Mouse (Mus musculus): ENCODE measurements around the gene Ap1m2.
"Not testable (repeated sequence)": the region's sequence is repeated elsewhere in the genome, so short reads cannot be mapped to it uniquely, and the experiment has no call there.

Gene Ap1m2

DNA sequence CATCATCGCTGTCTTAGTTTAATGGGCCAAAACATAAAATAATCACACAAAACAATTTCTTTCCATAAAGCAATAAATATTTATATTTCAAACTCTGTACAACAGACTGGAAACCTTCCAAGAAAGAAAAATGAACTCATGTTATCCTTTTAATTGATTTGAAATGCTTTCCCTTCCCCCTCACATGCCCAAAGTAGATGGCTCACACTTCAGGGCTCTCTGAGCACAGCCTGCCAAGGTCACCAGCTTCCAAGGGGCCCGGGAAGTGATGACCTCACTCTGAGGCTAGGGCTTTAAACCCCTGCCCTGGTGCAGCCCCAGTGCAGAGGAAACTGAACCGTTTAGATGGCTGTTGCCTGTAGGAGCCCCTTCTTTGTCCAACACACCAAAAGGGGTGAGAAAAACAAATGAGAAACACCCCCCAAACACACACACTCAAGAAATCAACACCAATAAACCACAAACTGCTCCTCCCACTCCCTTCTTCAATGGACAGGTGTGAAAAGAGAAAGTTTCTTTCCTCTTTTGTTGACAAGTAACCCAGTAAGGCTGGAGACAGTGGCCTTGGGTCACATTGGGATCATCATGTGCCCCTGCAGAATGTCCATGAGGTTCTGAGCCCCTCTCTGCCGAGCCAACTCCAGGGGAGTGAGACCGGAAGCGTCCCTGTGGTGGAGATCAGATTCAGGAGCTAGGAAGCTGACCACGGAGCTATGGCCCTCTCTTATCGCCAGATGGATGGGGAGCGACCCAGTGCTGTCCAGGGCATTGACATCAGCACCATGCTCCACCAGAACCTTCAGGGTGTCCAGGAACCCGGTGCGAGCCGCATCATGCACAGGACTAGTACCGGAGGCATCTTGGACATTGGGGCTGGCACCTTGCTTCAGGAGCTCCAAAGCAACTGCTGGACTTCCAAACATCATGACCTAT, 23.5 kb downstream of the Ap1m2 start:
- no peak for DNase-seq (ENCODE audit: low spot score)

DNA sequence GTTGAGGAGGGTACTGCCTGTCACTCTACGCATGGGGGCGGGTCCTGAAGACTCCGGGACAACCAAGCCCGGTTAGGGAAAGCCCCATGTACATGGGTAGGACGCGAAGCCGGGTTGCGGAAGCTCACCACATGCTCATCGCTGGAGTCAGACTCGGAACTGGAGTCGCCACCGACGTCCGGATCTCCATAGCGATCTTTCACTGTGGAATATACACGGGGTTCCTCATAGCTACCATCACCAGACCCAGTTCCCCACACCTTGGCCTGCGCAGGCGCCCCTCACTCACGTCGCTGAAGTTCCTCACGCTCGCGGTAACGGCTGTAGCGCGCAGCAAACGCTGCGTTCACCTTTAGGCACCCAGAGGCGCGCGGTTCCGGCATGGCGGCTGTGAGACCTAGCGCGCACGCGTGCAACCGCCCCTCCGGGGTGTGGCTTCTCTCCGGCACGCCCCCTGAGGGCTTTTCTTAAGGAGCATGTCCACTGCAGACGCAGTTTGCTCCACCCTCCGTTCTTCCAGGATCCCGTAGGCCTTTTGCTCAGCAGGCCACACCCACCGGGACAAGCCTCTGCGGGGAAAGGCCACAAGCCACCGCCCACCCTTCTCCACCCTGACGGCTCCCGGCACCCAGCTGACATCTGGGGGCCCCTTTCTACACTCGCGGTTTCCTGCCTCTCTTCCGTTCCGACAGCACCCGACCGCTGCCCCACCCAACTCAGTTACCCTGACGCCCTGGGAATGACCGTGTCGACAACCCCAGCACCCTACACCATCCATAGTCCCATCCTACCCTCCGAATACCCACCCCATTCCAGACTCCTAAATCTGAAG, 24.4 kb downstream of the Ap1m2 start, which contains the start of gene Kri1:
Gene Kri1, minus strand, starts transcription at position 399 of the 832 bp plus-strand sequence.
- DNase-seq (ENCODE audit: low spot score), result peak; percentile 99

DNA sequence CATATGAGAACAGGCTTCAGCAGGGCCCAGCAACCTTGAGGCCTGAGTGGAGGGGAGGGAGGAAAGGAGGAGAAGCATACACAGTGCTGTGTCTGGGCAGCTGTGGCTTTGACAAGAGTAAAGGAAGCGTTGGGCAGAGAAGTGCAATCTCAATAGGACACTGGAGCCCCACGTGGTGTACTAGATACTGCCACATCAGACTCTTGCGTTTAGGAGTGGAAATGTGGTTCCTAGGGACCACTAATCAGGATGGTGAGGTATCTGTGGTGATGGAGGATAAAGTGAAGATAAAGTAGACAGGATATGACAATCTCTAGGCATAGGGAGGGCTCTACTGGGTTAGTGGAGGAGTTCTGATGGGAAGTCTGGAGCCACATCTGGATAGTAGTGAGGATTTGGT, 25.4 kb downstream of the Ap1m2 start:
- no peak for DNase-seq (ENCODE audit: low spot score)

DNA sequence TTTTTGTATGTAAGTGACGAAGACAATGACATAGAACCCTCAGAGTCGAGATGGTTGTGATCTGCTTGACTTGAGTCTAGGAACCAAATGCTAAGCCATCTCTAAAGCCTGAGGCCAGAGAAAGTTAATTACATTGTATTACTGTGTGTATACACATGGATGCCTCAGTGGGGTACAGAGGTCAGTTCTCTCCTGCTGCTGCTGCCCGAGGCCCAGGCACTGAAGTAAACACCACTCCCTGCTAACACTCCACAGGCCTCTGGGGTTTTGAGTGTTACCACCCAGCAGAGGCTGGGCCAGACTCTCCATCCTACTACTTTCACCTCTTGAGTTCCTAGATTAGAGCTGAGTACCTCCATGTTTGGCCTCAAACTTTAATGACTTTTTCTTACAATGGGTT, 28.1 kb downstream of the Ap1m2 start:
- no peak for DNase-seq (ENCODE audit: low spot score)

- no peak for DNase-seq (ENCODE audit: low spot score)
Observed at GRCm38 (mm10) chr9:21283591-21283990, 28.5 kb downstream of the Ap1m2 start.

GRCm38 (mm10) chr9:21277776-21278175, 34.4 kb downstream of the Ap1m2 start:
- DNase-seq (ENCODE audit: low spot score), result no peak

- DNase-seq (ENCODE audit: low spot score), result no peak
Observed at GRCm38 (mm10) chr9:21276307-21276706, 35.8 kb downstream of the Ap1m2 start.

GRCm38 (mm10) chr9:21275727-21276126, 36.4 kb downstream of the Ap1m2 start:
- no peak for DNase-seq (ENCODE audit: low spot score)

- DNase-seq (ENCODE audit: low spot score), result no peak
Observed at GRCm38 (mm10) chr9:21275013-21275710, 37.0 kb downstream of the Ap1m2 start.

GRCm38 (mm10) chr9:21274336-21274735, 37.8 kb downstream of the Ap1m2 start:
- no peak for DNase-seq (ENCODE audit: low spot score)

DNA sequence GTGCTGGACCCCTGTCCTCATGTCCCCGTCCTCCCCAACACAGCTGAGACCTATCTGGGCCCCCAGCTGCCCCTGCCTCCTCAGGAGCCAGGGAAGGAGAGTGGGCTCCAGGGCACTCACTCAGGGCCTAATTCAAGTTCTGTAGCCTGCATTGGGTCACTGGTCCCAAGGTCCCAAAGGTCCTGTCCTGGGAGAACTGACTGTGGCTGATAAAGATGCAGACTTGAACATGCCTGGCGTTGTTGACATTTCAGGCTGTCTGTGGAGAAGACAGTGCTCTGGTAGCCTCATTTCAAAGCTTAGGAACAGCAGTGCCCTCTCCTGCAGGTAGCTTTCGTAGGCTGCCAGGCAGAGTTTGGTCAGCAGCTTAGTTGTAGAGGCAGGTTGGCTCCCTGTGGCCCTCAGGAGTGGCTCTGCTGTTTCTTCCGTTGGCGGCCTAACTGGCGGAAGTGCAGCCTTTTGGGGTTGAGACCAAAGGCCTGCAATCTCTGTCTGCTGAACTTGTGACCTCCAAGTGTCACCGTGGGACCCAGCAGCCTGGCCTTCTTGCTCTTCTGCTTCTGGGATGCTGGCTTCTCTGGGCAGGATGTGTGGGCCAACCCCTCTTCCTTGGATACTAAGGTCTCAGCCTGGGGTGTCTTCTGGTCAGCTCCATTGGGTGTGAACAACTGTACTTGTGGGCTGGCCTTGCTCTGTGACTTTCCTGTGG, 38.5 kb downstream of the Ap1m2 start:
- DNase-seq (ENCODE audit: low spot score), result no peak

GRCm38 (mm10) chr9:21273094-21273493, 39.0 kb downstream of the Ap1m2 start:
- DNase-seq (ENCODE audit: low spot score), result no peak

DNA sequence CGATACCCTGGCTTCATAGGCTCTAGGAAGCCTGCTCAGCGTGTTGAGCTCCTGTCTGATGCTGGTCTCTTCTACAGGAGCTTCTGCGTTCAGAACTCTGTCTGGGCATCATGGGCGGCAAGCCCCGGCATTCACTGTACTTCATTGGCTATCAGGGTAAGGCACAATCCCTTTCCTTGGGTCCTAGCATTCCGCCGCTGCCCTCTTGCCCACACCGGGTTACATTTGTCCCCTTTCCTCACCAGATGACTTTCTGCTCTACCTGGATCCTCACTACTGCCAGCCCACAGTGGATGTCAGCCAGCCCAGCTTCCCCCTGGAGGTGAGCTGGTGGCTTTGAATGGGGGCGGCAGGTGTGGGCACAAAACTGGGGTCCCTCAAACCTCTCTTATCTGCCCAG, 39.7 kb downstream of the Ap1m2 start:
- no peak for DNase-seq (ENCODE audit: low spot score)

GRCm38 (mm10) chr9:21269590-21269989, 42.5 kb downstream of the Ap1m2 start:
- not testable (repeated sequence) for DNase-seq (ENCODE audit: low spot score)

GRCm38 (mm10) chr9:21268305-21268704, 43.8 kb downstream of the Ap1m2 start:
- DNase-seq (ENCODE audit: low spot score), result no peak

DNA sequence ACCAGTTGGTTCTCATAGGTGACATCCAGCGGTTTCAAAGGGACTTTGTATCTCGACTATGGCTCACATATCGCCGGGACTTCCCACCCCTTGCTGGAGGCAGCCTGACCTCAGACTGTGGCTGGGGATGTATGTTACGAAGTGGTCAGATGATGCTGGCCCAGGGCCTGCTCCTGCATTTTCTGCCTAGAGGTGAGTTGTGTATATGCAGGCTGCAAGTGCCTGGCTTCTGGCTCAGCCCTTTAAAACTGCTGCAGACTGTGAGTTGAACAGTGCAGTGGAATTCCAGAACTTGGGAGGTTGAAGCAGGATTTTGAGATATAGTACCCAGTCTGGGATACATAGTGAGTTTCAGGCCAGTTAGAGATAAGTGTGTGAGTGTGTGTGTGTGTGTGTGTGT, 45.2 kb downstream of the Ap1m2 start:
- DNase-seq (ENCODE audit: low spot score), result no peak

- no peak for DNase-seq (ENCODE audit: low spot score)
Observed at GRCm38 (mm10) chr9:21265611-21266010, 46.5 kb downstream of the Ap1m2 start.

- DNase-seq (ENCODE audit: low spot score), result peak; percentile 99
Observed at GRCm38 (mm10) chr9:21265000-21265561, 47.1 kb downstream of the Ap1m2 start, which contains the start of gene Atg4d. Gene Atg4d (plus strand): TSS chr9:21265293.

DNA sequence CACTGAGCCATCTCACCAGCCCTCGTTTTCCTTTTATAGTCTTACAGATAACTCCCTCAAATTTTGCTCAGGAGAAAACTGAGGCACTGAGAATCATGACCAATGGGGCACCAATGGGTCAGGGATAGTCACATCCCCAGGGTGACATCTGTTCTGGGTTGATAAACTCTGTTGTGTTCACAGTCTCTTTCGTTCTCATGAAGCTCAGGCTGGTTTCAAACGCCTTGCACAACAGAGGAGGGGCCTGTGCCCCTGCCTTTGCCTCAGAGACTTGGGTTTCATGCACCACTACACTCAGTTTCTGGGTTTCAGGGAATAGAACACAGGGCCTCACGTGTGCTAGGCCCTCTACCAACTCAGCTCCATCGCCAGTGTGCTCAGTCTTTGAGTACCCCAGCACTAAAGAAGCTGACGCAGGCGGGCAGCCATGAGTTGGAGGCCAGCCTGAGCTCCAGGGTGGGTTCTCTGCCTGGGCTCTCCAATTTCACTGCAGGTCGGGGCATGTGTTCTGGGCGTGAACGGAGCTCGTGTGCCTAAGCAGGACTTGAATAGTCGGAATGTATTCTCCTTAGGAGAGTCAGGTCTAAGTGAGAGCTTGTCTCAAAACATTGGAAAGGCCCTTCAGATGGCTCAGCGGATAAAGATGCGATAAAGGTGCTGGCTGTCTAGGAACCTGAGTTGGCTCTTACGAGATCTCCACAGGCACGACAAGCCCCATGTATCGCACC, 47.7 kb downstream of the Ap1m2 start:
- peak; percentile 92 for DNase-seq (ENCODE audit: low spot score)

DNA sequence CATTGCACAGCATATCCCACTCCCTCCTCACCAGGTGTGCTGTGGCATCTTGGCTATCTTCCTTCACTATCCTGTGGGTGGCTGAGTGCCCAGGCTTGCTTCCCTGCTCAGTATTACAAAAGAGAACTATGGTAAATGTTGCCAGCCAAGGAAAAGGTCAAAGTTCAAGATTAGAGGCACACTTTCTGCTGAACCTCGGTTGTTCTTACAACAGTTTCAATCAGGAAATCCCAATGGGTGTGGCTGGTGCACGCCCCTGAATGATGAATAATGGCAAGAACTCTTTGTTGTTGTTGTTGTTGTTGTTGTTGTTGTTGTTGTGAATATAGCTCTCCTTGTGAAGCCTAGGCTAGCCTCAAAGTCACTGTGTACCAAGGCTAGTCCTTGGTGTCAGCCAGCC, 50.3 kb downstream of the Ap1m2 start:
- no peak for DNase-seq (ENCODE audit: low spot score)

Measured in c-Kit-positive CD71-positive TER-119-positive erythroid progenitor cells, embryonic 14.5 days (primary cell).